Mouse (Mus musculus) liver, embryonic 14.5 days (tissue): ENCODE data around the gene Iqcn. TPM values are rescaled to one million over a fixed set of nuclear protein-coding genes. Genes with fewer than 3 reads are reported as not detected.

Experiments
- ATAC-seq: fragments of 200-750 bp; cut with Nextera tagmentation; 2 replicates; pipeline ENCODE4 v1.8.0; 2017; ENCODE audit warnings: moderate number of reproducible peaks, mild to moderate bottlenecking, moderate library complexity; ENCODE audit not compliant: insufficient read depth
- DNase-seq, 3 experiments: peaks; one replicate each; pipeline ENCODE4 v3.0.0-alpha.2; 2012 to 2013; ENCODE audit warnings: low read depth in 3 of 3, low spot score in 3 of 3
- H3K27ac ChIP-seq: fragments of 300-500 bp; sonication (generic); 2 replicates; pipeline ENCODE4 v1.5.1; 2014; ENCODE audit warnings: moderate library complexity, mild to moderate bottlenecking, control low read depth, inconsistent platforms
- H3K27me3 ChIP-seq: fragments of 300-500 bp; sonication (generic); 2 replicates; pipeline ENCODE4 v1.6.1; 2014; ENCODE audit warnings: mild to moderate bottlenecking, low read length, moderate library complexity; ENCODE audit not compliant: control insufficient read depth, insufficient read depth
- H3K36me3 ChIP-seq: fragments of 300-500 bp; sonication (generic); replicated peaks from 2 replicates; pipeline ENCODE4 v1.6.1; 2014; ENCODE audit warnings: low read depth; ENCODE audit not compliant: control insufficient read depth, insufficient read depth
- H3K4me1 ChIP-seq, 2 experiments: fragments of 200-500 bp in 1 of 2; fragments of 300-500 bp in 1 of 2; sonication (generic) in 1 of 2; replicated peaks; 2 replicates each; pipeline ENCODE4 v1.6.1; 2012 to 2014; ENCODE audit warnings: antibody characterized with exemption in 1 of 2, inconsistent platforms in 1 of 2, low read length in 1 of 2; ENCODE audit not compliant: control insufficient read depth in 2 of 2, insufficient read depth in 2 of 2
- H3K4me2 ChIP-seq: fragments of 300-500 bp; sonication (generic); 2 replicates; pipeline ENCODE4 v1.6.1; 2014; ENCODE audit warnings: low read depth, mild to moderate bottlenecking, control low read depth, moderate library complexity
- H3K4me3 ChIP-seq, 2 experiments: fragments of 200-500 bp in 1 of 2; fragments of 300-500 bp in 1 of 2; sonication (generic) in 1 of 2; 2 replicates each; pipeline ENCODE4 v1.5.1; 2012 to 2014; ENCODE audit warnings: low read depth in 2 of 2, low read length in 2 of 2, mild to moderate bottlenecking in 2 of 2, control low read depth in 1 of 2, inconsistent platforms in 1 of 2, moderate library complexity in 1 of 2; ENCODE audit not compliant: insufficient read depth in 1 of 2
- H3K9ac ChIP-seq: fragments of 300-500 bp; sonication (generic); replicated peaks from 2 replicates; pipeline ENCODE4 v1.6.1; 2014; ENCODE audit warnings: mild to moderate bottlenecking, control low read depth, moderate library complexity
- H3K9me3 ChIP-seq: fragments of 300-500 bp; sonication (generic); 2 replicates; pipeline ENCODE4 v1.6.1; 2016; ENCODE audit warnings: low read length, mixed read lengths; ENCODE audit not compliant: control insufficient read depth
- CTCF ChIP-seq: IDR thresholded peaks from 2 replicates; pipeline ENCODE4 v1.5.1; 2016; ENCODE audit warnings: antibody characterized with exemption, low read depth, control low read depth
- EP300 ChIP-seq: IDR thresholded peaks from 2 replicates; pipeline ENCODE4 v1.6.1; 2016; ENCODE audit warnings: antibody characterized with exemption, low read depth
- WGBS: fragments of 180-500 bp; shearing (Covaris S2); extraction: QIAGEN DNeasy Blood & Tissue Kit; methylation state at CpG from one replicate; pipeline ENCODE4 v1.1.7; 2014; ENCODE audit not compliant: insufficient replicate concordance; 5-methylcytosine and 5-hydroxymethylcytosine counted together
- polyA plus RNA-seq, 2 experiments: library from polyadenylated mRNA; depleted of rRNA in 1 of 2; stranded (reverse) in 1 of 2; unstranded in 1 of 2; fragments of >200 nt; fragmentation: Nextera tagmentation in 1 of 2; extraction: Ambion mirVana in 1 of 2; gene quantifications; 2 replicates each; pipeline versions ENCODE4 v1.2.1 to v1.2.3; 2012 to 2014

The Iqcn gene
- not detected in 2 replicates for polyA plus RNA-seq (2012; rRNA removed)
- not detected in 2 replicates for polyA plus RNA-seq (2014; fragmentation: Nextera tagmentation; extraction: Ambion mirVana)

GRCm38 (mm10) chr8:70703287-70703686, at the start of gene Iqcn:
Iqcn (plus strand) TSS chr8:70703457.
- Histone ChIP-seq H3K9ac (no peak within 1 kb of the TSS), H3K27me3 (no peaks in the 10 kb centered on the region), H3K4me1 (peaks cover 2 to 4% of the 10 kb centered on the region in 2 experiments; a peak in 1 of 4 replicates), H3K9me3 (no peaks in the 10 kb centered on the region), H3K4me2 (no peak within 1 kb of the TSS), H3K36me3 (no peaks in the 10 kb centered on the region), H3K27ac (no peak within 1 kb of the TSS), H3K4me3 (no peak within 1 kb of the TSS)
- TF ChIP-seq CTCF (no peak), EP300 (no peak)
- DNase-seq (no peak), ATAC-seq (no peak)
- WGBS, result 83% methylated on average over 3 of the region's 3 CpGs

- WGBS, result 24% methylated on average over 1 of the region's 1 CpGs
- H3K4me1 ChIP-seq, result peaks cover 3 to 11% of the 10 kb centered on the region in 2 experiments; a peak in 3 of 4 replicates
- H3K9ac ChIP-seq, result no peak overlapping the region
- ATAC-seq (no peak), DNase-seq (no peak)
- H3K4me3 ChIP-seq, result no peak overlapping the region
- H3K4me2 ChIP-seq, result no peak overlapping the region
- TF ChIP-seq EP300 (no peak), CTCF (no peak)
- no peaks in the 10 kb centered on the region for H3K9me3 ChIP-seq
- peaks cover 9% of the 10 kb centered on the region for H3K36me3 ChIP-seq
- no peak overlapping the region for H3K27ac ChIP-seq
- H3K27me3 ChIP-seq, result no peaks in the 10 kb centered on the region
Measured at GRCm38 (mm10) chr8:70654121-70654520, 49.1 kb upstream of the Iqcn start.

GRCm38 (mm10) chr8:70655469-70655868, 47.8 kb upstream of the Iqcn start:
- TF ChIP-seq CTCF (no peak), EP300 (no peak)
- WGBS, result 67% methylated on average over 2 of the region's 2 CpGs
- DNase-seq, result no peak

GRCm38 (mm10) chr8:70656193-70656790, 47.0 kb upstream of the Iqcn start:
- ATAC-seq, result no peak
- no peak for DNase-seq
- Histone ChIP-seq H3K4me1 (peaks cover 11 to 21% of the 10 kb centered on the region in 2 experiments), H3K4me3 (no peak overlapping the region), H3K9ac (no peak overlapping the region), H3K9me3 (no peaks in the 10 kb centered on the region), H3K27me3 (no peaks in the 10 kb centered on the region), H3K36me3 (peaks cover 4% of the 10 kb centered on the region), H3K4me2 (no peak overlapping the region), H3K27ac (no peak overlapping the region)
- WGBS, result 79% methylated on average over 13 of the region's 13 CpGs
- no peak for TF ChIP-seq EP300
- TF ChIP-seq CTCF, result no peak

More at GRCm38 (mm10) chr8:70655469-70655868, 47.8 kb upstream of the Iqcn start:
- H3K36me3 ChIP-seq, result peaks cover 6% of the 10 kb centered on the region
- H3K4me2 ChIP-seq, result no peak overlapping the region
- peaks cover 7 to 15% of the 10 kb centered on the region in 2 experiments for H3K4me1 ChIP-seq
- no peak overlapping the region for H3K9ac ChIP-seq
- no peak for ATAC-seq
- H3K27me3 ChIP-seq, result no peaks in the 10 kb centered on the region
- H3K4me3 ChIP-seq, result no peak overlapping the region
- no peaks in the 10 kb centered on the region for H3K9me3 ChIP-seq
- H3K27ac ChIP-seq, result no peak overlapping the region

- Histone ChIP-seq H3K27ac (no peak overlapping the region), H3K4me1 (peaks cover 11 to 24% of the 10 kb centered on the region in 2 experiments), H3K4me2 (no peak overlapping the region), H3K9ac (no peak overlapping the region), H3K4me3 (no peak overlapping the region), H3K36me3 (no peaks in the 10 kb centered on the region; the same call in 1 of the 2 replicates), H3K27me3 (no peaks in the 10 kb centered on the region), H3K9me3 (no peaks in the 10 kb centered on the region)
- TF ChIP-seq CTCF, result no peak
- no peak for TF ChIP-seq EP300
- DNase-seq, result no peak
- no peak for ATAC-seq
- 82% methylated on average over 3 of the region's 3 CpGs for WGBS
Measured at GRCm38 (mm10) chr8:70657214-70657613, 46.0 kb upstream of the Iqcn start.
